Mouse (Mus musculus) cerebellum, adult 18-20 months (tissue): ENCODE results near the gene Coq10b.
"Not testable (repeated sequence)": the region's sequence is repeated elsewhere in the genome, so short reads cannot be mapped to it uniquely, and the experiment has no call there.

ENCODE experiments used
- DNase-seq, 2 experiments: peaks; one replicate each; pipeline ENCODE4 v3.0.0; 2021

The Coq10b gene

DNA sequence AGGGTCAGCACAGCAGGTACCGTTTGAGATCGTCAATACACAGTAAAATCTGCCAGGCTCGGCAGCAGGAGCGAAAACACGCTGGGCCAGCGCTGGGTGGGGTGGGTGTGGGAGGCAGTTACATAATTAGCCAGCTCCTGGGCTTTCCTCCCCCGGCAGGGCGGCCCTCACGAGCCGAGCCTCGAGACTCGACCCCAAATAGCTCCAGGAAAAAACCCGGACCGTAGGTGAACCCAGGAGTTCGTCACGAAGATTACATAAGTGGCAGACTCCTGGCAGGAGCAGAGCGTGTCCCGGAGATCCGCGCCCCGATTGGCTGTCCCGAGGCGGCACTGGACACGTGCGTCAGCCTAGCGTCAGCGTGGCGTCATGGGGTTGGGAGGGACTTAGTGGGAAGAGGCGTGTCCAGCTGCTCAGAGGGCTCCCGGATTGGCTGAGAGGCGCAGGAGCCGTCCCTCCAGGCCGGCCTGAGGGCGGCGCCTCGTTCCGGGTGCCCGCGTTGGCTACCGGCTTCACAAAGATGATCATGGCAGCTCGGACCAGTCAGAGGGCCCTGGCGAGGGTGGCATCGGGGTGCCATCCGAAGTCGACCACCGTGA is at the start of gene Coq10b:
Coq10b (plus strand) TSS at position 416 of the 599 bp plus-strand sequence.
- DNase-seq: peak; percentile 99

GRCm38 (mm10) chr1:55008313-55008712 is 44.3 kb upstream of the Coq10b start:
- not testable (repeated sequence) for DNase-seq

DNA sequence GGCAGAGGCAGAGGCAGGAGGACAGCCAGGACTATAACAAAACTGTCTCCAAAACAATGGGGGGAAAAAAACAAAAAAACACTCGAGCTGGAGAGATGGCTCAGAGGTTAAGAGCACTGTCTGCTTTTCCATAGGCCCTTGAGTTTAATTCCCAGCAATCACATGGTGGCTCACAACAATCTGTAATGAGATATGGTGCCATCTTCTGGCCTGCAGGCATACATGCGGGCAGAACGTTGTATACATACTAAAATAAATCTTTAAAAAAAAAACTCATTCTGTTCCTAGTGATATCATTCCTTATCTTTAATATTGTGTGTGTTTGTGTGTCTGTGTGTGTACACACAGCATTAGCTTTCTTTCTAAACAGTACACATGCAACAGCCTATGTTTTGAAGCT is 40.1 kb upstream of the Coq10b start:
- DNase-seq: no peak

- no peak for DNase-seq
Observed at GRCm38 (mm10) chr1:55021907-55022306, 30.7 kb upstream of the Coq10b start.

- peak in 1 of 2 experiments; percentile 6 for DNase-seq
Observed at GRCm38 (mm10) chr1:55025656-55026430, 26.7 kb upstream of the Coq10b start.

- peak in 1 of 2 experiments; percentile 51 for DNase-seq
Observed at GRCm38 (mm10) chr1:55026444-55027252, 25.9 kb upstream of the Coq10b start.

GRCm38 (mm10) chr1:55027253-55027801 is 25.2 kb upstream of the Coq10b start, which contains the start of gene Sf3b1:
TSS of gene Sf3b1 (minus strand) at chr1:55027481.
- DNase-seq: peak; percentile 95

- no peak for DNase-seq
Observed at GRCm38 (mm10) chr1:55027966-55028365, 24.6 kb upstream of the Coq10b start.

DNA sequence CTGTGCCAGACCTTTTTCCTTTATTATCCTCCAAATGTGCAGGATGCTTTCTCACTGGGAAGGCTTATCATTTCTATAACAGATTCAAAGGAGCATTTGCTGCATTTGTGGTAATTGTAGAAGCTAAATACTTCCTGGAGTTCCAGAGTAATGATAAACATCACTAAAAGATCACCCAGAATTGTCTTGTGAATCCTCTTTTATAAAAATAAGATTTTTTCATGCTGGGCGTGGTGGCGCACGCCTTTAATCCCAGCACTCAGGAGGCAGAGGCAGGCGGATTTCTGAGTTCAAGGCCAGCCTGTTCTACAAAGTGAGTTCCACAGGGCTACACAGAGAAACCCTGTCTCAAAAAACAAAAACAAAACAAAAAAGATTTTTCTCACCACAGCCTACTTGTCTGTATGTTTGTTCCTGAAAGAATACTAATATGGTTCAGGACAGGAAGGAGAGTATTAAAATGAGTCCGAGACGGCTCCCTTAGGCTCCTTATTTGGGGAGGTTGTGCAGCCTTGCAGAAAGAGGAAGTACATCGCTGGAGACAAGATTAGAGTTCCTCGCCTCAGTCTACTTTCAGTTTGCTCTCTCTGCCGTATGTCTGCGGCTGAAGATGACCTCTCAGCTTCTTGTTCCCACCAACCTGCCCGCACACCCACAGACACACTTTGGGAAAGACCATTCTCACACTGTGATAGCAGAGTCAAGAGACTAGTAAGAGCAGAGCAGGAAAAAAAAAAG is 23.9 kb upstream of the Coq10b start:
- no peak for DNase-seq

DNA sequence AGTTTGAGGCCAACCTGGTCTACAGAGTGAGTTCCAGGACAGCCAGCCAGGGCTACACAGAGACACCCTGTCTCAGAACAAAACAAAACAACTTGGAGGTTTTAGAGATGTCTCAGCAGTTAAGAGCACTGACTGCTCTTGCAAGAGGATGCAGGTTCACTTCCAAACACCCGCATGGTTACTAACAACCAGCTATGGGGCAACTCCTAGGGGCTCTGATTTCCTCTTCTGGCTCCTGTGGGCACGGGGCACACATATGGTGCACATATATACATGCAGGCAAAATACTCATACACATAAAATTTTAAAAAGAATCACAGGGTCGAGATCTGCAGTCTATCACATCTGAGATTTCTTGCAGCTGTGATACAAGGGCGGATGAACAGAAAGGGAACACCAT is 23.1 kb upstream of the Coq10b start:
- DNase-seq: no peak

DNA sequence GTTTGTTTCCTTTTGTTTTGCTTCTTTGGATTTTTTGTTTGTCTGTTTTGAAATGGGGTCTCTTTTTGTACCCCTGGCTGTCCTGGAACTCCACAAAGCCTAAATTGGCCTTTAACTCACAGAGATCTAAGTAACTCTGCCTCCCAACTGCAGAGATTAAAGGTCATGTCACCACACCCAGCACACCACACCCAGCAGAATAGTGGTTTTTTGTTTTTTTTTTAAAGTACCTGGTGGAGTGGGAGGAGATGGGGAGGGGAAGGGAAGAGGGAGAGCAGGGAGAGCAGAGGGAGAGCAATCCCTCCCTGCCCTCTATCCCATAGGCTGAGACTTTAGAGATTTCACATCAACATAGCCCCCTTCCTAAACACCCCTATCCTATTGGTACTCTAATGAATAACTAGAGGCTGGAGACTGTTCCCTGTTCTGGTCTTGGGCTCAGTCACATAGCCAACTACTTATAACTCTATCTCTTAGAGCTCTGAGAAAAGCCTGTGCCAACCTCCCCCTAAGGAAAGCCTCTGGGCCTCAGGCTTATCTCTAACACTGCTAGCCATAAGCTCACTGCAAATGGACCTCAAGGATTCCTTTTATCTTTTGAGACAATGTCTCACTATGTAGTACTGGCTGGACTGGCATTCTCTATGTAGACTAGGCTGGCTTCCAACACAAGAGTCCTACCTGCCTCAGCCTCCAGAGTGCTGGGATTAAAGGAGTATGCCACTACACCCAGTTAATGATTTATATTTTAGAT is 21.4 kb upstream of the Coq10b start:
- no peak for DNase-seq

GRCm38 (mm10) chr1:55039944-55040343 is 12.6 kb upstream of the Coq10b start:
- no peak for DNase-seq

- DNase-seq: no peak
Observed at GRCm38 (mm10) chr1:55041691-55042090, 10.9 kb upstream of the Coq10b start.

DNA sequence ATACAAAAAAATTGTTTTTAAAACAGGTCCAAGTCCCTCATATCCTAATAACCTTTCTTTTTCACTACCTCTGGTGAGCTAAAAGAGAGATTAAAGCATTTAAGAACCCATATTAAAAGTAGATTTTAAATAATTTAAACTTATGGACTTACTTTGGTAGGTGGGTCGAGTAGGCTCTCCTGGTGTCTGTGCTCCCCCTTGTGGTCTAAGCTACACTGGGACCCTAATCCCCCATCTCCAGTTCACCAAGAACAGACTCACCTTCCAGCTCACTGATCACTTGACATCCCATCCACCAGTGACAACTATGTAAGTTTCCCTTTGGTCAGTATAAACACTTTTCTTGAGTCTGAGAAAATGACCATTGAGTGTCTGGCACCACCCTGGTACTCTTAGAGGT is 10.3 kb upstream of the Coq10b start:
- DNase-seq: no peak

- DNase-seq: no peak
Observed at GRCm38 (mm10) chr1:55043164-55043563, 9.4 kb upstream of the Coq10b start.

DNA sequence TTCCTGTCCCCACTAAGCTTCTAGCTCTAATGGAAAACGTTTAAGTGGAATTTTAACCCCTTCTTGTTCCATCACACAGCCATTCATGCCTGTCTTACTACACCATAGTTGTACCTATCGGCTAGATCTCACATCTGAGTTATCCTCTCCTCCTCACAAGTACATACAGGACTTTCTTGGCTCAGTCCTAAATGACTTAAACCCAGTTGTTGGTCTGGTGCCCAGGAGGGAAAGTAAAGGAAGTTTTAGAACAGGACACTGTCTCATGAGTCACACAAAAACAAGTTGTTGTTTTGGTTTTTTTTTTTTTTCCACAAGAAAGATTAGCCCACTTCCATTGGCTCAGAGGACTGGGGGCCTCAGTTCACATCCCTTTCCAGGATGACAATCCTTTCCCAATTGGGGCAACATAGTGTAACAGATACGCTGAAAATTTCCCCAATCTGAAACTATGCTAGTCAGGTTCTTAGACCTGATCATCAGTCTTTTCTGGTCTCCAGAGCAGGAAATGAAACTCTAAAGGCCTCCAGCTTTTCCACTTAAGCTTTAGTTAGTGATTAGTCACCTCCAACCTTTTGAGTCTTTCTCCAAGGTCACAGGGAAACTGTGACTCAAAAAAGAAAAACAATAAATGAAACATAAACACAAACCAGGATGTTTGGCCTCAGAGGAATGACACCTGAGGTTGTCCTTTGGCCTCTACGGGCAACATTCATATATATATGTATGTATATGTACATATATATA is 3.6 kb upstream of the Coq10b start:
- no peak for DNase-seq

GRCm38 (mm10) chr1:55051671-55052070 is 899 bp upstream of the Coq10b start:
- no peak for DNase-seq

- DNase-seq: no peak
Observed at GRCm38 (mm10) chr1:55053005-55053404, 435 bp downstream of the Coq10b start.

GRCm38 (mm10) chr1:55053596-55053995 is 1.0 kb downstream of the Coq10b start:
- no peak for DNase-seq

GRCm38 (mm10) chr1:55055322-55056115 is 2.9 kb downstream of the Coq10b start:
- no peak for DNase-seq
